Comparison of ENCODE assay signal across 21 mouse cellular contexts in genomic region chr10:26570468-26570867, GRCm38 (mm10).
DNase-seq lines count a peak whose midpoint lies in the region; ATAC-seq and TF ChIP-seq lines count a peak whose summit lies in the region.
"Had no signal": no experiment of that assay in that cellular context is flagged by ENCODE, and none has a peak within 500 bp of the region (broad histone marks: within the 10 kb centered on the region; RNA-seq: fewer than 3 reads in every experiment).

No protein-coding gene starts in this region.

- no peaks in the 10 kb centered on the region for H3K79me3 ChIP-seq in C2C12 (ENCODE audit: low read depth)

- H3K79me2 ChIP-seq in C2C12 (ENCODE audit: control insufficient read depth, insufficient read depth) (no peaks in the 10 kb centered on the region), MEL (ENCODE audit: control insufficient read depth, insufficient read depth, low read length, poor library complexity) (no peaks in the 10 kb centered on the region)

- H3K36me3 ChIP-seq in C2C12 (ENCODE audit: control insufficient read depth, insufficient read depth) (no peaks in the 10 kb centered on the region), MEL (ENCODE audit: control insufficient read depth in 1 of 2, insufficient read depth in 2 of 2, low read length in 2 of 2) (peaks cover 0 to 1% of the 10 kb centered on the region in 2 experiments; a peak in 1 of 4 replicates)
- H3K36me3 ChIP-seq in forebrain, embryonic 11.5 days (ENCODE audit: control insufficient read depth, insufficient read depth, low read length), result no peaks in the 10 kb centered on the region
- H3K36me3 ChIP-seq in liver, embryonic 11.5 days (ENCODE audit: control insufficient read depth, insufficient read depth, low read length), result no peaks in the 10 kb centered on the region
- H3K36me3 ChIP-seq: forebrain, embryonic 12.5 days; G1E; heart, embryonic 15.5 days; hindbrain, embryonic 10.5 days had no signal

- no peak overlapping the region for H3K4me2 ChIP-seq in forebrain, embryonic 11.5 days (ENCODE audit: low read depth, low read length, severe bottlenecking)
- H3K4me2 ChIP-seq in liver, embryonic 11.5 days, result no peak overlapping the region
- H3K4me2 ChIP-seq: forebrain, embryonic 12.5 days; heart, embryonic 15.5 days; hindbrain, embryonic 14.5 days had no signal

- TF ChIP-seq RAD21 in MEL (IDR thresholded peaks at IDR 0.05; ENCODE audit: low read depth, low read length), result no peak

- no peak overlapping the region for H3ac ChIP-seq in C2C12 (ENCODE audit: control insufficient read depth, insufficient read length, low read depth)

- H3K9ac ChIP-seq in MEL (ENCODE audit: control insufficient read depth, low read depth, low read length, poor library complexity, severe bottlenecking), result no peak overlapping the region
- H3K9ac ChIP-seq in forebrain, embryonic 11.5 days (ENCODE audit: low read length), result no peak overlapping the region
- H3K9ac ChIP-seq in liver, embryonic 11.5 days (ENCODE audit: low read depth, low read length), result no peak overlapping the region
- H3K9ac ChIP-seq: forebrain, embryonic 12.5 days; heart, embryonic 15.5 days; hindbrain, embryonic 14.5 days had no signal

- TF ChIP-seq POLR2A in MEL (IDR thresholded peaks at IDR 0.05; ENCODE audit: control insufficient read depth in 1 of 2, insufficient read depth in 1 of 2, low read depth in 1 of 2, low read length in 2 of 2, poor library complexity in 1 of 2), result no peak

- H3K4me1 ChIP-seq in MEL (ENCODE audit: control insufficient read depth in 1 of 2, insufficient read depth in 2 of 2, low read length in 2 of 2), result peaks cover 0 to 4% of the 10 kb centered on the region in 2 experiments; a peak in 2 of 4 replicates
- no peaks in the 10 kb centered on the region for H3K4me1 ChIP-seq in forebrain, embryonic 11.5 days (replicated peaks; ENCODE audit: control insufficient read depth, insufficient read depth, low read length)
- H3K4me1 ChIP-seq in liver, embryonic 11.5 days (replicated peaks; ENCODE audit: control insufficient read depth, insufficient read depth, low read length), result no peaks in the 10 kb centered on the region
- H3K4me1 ChIP-seq: forebrain, embryonic 12.5 days; heart, embryonic 15.5 days; hindbrain, embryonic 10.5 days had no signal

- TF ChIP-seq CTCF in C2C12 (IDR thresholded peaks at IDR 0.05; ENCODE audit: control insufficient read depth, insufficient read depth, insufficient read length) (no peak), MEL (IDR thresholded peaks at IDR 0.05 in 2 of 3, conservative IDR thresholded peaks at IDR 0.05 in 1 of 3; ENCODE audit: control insufficient read depth in 1 of 3, insufficient read depth in 1 of 3, low read depth in 2 of 3, low read length in 3 of 3, poor library complexity in 1 of 3, severe bottlenecking in 1 of 3) (no peak)

- H3K27ac ChIP-seq in MEL (ENCODE audit: control insufficient read depth, low read depth, low read length), result no peak overlapping the region
- no peak overlapping the region for H3K27ac ChIP-seq in forebrain, embryonic 11.5 days (ENCODE audit: low read depth, low read length)
- H3K27ac ChIP-seq in liver, embryonic 11.5 days (ENCODE audit: low read depth, low read length), result no peak overlapping the region
- H3K27ac ChIP-seq: forebrain, embryonic 12.5 days; gastrocnemius, adult 2 months; heart, embryonic 15.5 days; hindbrain, embryonic 10.5 days; hindbrain, embryonic 14.5 days had no signal

- no peak overlapping the region for H3K4me3 ChIP-seq in C2C12 (ENCODE audit: insufficient read depth, poor library complexity, severe bottlenecking)
- no peak overlapping the region for H3K4me3 ChIP-seq in MEL (ENCODE audit: control insufficient read depth in 1 of 2, insufficient read depth in 1 of 2, low read depth in 2 of 2, low read length in 2 of 2)
- no peak overlapping the region for H3K4me3 ChIP-seq in forebrain, embryonic 11.5 days (ENCODE audit: low read depth, low read length)
- H3K4me3 ChIP-seq in liver, embryonic 11.5 days (ENCODE audit: low read depth, low read length), result no peak overlapping the region
- H3K4me3 ChIP-seq: forebrain, embryonic 12.5 days; gastrocnemius, adult 2 months; heart, embryonic 15.5 days; hindbrain, embryonic 10.5 days had no signal

- H3K27me3 ChIP-seq in C2C12 (ENCODE audit: control insufficient read depth, insufficient read depth, insufficient read length), result no peaks in the 10 kb centered on the region
- H3K27me3 ChIP-seq in MEL (ENCODE audit: control insufficient read depth in 1 of 2, insufficient read depth in 2 of 2, low read length in 2 of 2), result no peaks in the 10 kb centered on the region
- no peaks in the 10 kb centered on the region for H3K27me3 ChIP-seq in forebrain, embryonic 11.5 days (ENCODE audit: control insufficient read depth, insufficient read depth, low read length)
- no peaks in the 10 kb centered on the region for H3K27me3 ChIP-seq in liver, embryonic 11.5 days (replicated peaks; ENCODE audit: control insufficient read depth, insufficient read depth, low read length)
- H3K27me3 ChIP-seq: forebrain, embryonic 12.5 days; heart, embryonic 15.5 days had no signal

- no peaks in the 10 kb centered on the region for H3K9me3 ChIP-seq in MEL (replicated peaks; ENCODE audit: insufficient read depth, low read length)
- no peaks in the 10 kb centered on the region for H3K9me3 ChIP-seq in forebrain, embryonic 11.5 days (ENCODE audit: control insufficient read depth, low read length)
- H3K9me3 ChIP-seq in liver, embryonic 11.5 days (ENCODE audit: control insufficient read depth, low read length), result no peaks in the 10 kb centered on the region
- H3K9me3 ChIP-seq: forebrain, embryonic 12.5 days; heart, embryonic 15.5 days; hindbrain, embryonic 10.5 days had no signal

- no peak for TF ChIP-seq EP300 in MEL (IDR thresholded peaks at IDR 0.05; ENCODE audit: low read depth in 1 of 2, low read length in 2 of 2)

- WGBS in forebrain, embryonic 11.5 days, result 89% methylated on average over 5 of the region's 5 CpGs
- 77% methylated on average over 5 of the region's 5 CpGs for WGBS in liver, embryonic 11.5 days

- peak; percentile 79 for ATAC-seq in megakaryocyte progenitor cell, adult 5-6 weeks (replicated peaks; ENCODE audit: poor library complexity)
- no peak for ATAC-seq in forebrain, embryonic 11.5 days (replicated peaks; ENCODE audit: low FRiP score)
- ATAC-seq in liver, embryonic 11.5 days (replicated peaks; ENCODE audit: low FRiP score), result no peak
- ATAC-seq: CD4-positive, CD25-positive, alpha-beta regulatory T cell, adult 4 months; forebrain, embryonic 16.5 days; intestine, embryonic 16.5 days had no signal

- DNase-seq in MEL (ENCODE audit: low read depth, low spot score), result peak; percentile 30
- peak; percentile 34 for DNase-seq in induced T-regulatory cell, adult 2 months (ENCODE audit: low read depth)
- no peak for DNase-seq in adrenal gland, postnatal 10 days
- no peak for DNase-seq in forebrain, embryonic 11.5 days (ENCODE audit: low spot score)
- no peak for DNase-seq in liver, embryonic 11.5 days (ENCODE audit: low spot score)
- DNase-seq: adrenal gland, postnatal 25 days; cerebellum, adult 18-20 months; cerebellum, adult 9-11 months; cerebellum, postnatal 36 days; gastrocnemius, adult 2 months; gastrocnemius, postnatal 25 days had no signal

TF ChIP-seq in C2C12, 6 proteins besides CTCF, POLR2A, EP300 and RAD21:
- peak; percentile 3 for TF ChIP-seq MYOD1 (IDR thresholded peaks at IDR 0.05; ENCODE audit: control insufficient read depth, insufficient read length, low read depth)
- no peak for TF ChIP-seq MYOG (IDR thresholded peaks at IDR 0.05; ENCODE audit: control insufficient read depth, extremely low read depth, insufficient read length)
TF ChIP-seq in C2C12: peak in this region for 1.

TF ChIP-seq in MEL, 35 proteins besides CTCF, POLR2A, EP300 and RAD21:
- TF ChIP-seq ZC3H11A (IDR thresholded peaks at IDR 0.05; ENCODE audit: low read depth, low read length), result no peak
- no peak for TF ChIP-seq TCF12 (IDR thresholded peaks at IDR 0.05; ENCODE audit: low read depth, low read length)
- TF ChIP-seq MYC (IDR thresholded peaks at IDR 0.05; ENCODE audit: low read depth, low read length), result no peak
- TF ChIP-seq MXI1 (IDR thresholded peaks at IDR 0.05; ENCODE audit: low read depth, low read length), result no peak
- no peak for TF ChIP-seq ETS1 (IDR thresholded peaks at IDR 0.05; ENCODE audit: low read depth, low read length)
- no peak for TF ChIP-seq CHD2 (IDR thresholded peaks at IDR 0.05; ENCODE audit: low read length)
- TF ChIP-seq TBP (IDR thresholded peaks at IDR 0.05; ENCODE audit: low read depth, low read length), result no peak
- no peak for TF ChIP-seq NELFE (IDR thresholded peaks at IDR 0.05; ENCODE audit: low read depth, low read length)
- no peak for TF ChIP-seq SIN3A (IDR thresholded peaks at IDR 0.05; ENCODE audit: low read length)
- TF ChIP-seq ZKSCAN1 (IDR thresholded peaks at IDR 0.05; ENCODE audit: low read depth, low read length), result no peak
- no peak for TF ChIP-seq MYB (IDR thresholded peaks at IDR 0.05; ENCODE audit: low read depth, low read length)
- TF ChIP-seq TAL1 (IDR thresholded peaks at IDR 0.05; ENCODE audit: low read length), result no peak
- TF ChIP-seq HCFC1 (IDR thresholded peaks at IDR 0.05; ENCODE audit: low read depth, low read length), result no peak
- no peak for TF ChIP-seq ZNF384 (IDR thresholded peaks at IDR 0.05; ENCODE audit: low read depth, low read length)

Comparison
In these comparisons a context has a peak if more than half of its experiments do, and no peak if none do; other contexts are left out.
1. DNase-seq: peak in MEL (single experiment) and induced T-regulatory cell, adult 2 months (single experiment); none in adrenal gland, postnatal 10 days (single experiment), forebrain, embryonic 11.5 days (single experiment) and liver, embryonic 11.5 days (single experiment).